8 mouse cellular contexts compared by ENCODE assay signal in genomic region chr7:141670999-141671398, GRCm38 (mm10). TPM values are rescaled to one million over a fixed set of nuclear protein-coding genes. Genes with fewer than 3 reads are reported as not detected.
DNase-seq lines count a peak whose midpoint lies in the region; ATAC-seq lines count a peak whose summit lies in the region.

No protein-coding gene starts in this region.

- H3K4me1 ChIP-seq in kidney, embryonic 16.5 days (ENCODE audit: insufficient read depth, low read length) = no peaks in the 10 kb centered on the region

- H3K9ac ChIP-seq in kidney, embryonic 16.5 days (replicated peaks; ENCODE audit: low read length) = no peak overlapping the region

- H3K9me3 ChIP-seq in kidney, embryonic 16.5 days (ENCODE audit: low read length) = no peaks in the 10 kb centered on the region

- H3K27me3 ChIP-seq in kidney, embryonic 16.5 days (ENCODE audit: insufficient read depth, low read length) = no peaks in the 10 kb centered on the region

- WGBS in kidney, embryonic 16.5 days = 74% methylated on average over 4 of the region's 4 CpGs

- no peak overlapping the region for H3K27ac ChIP-seq in kidney, embryonic 16.5 days (ENCODE audit: low read length)

- H3K36me3 ChIP-seq in kidney, embryonic 16.5 days (ENCODE audit: insufficient read depth, low read length) = no peaks in the 10 kb centered on the region

- ATAC-seq in kidney, embryonic 16.5 days (ENCODE audit: low FRiP score, low TSS enrichment) = 0 out of 2 replicates have a peak, but pooled peaks have one; percentile 57

- H3K4me3 ChIP-seq in kidney, embryonic 16.5 days (ENCODE audit: low read length) = no peak overlapping the region

- DNase-seq in ovary, postnatal 36 days (ENCODE audit: low spot score) = peak; percentile 22
- no peak for DNase-seq in ovary, adult 18-20 months (ENCODE audit: low spot score)
- peak; percentile 64 for DNase-seq in brain, adult 2 months (ENCODE audit: low read depth, low spot score)
- peak; percentile 25 for DNase-seq in retina, embryonic 14.5 days (ENCODE audit: low spot score)
- no peak for DNase-seq in frontal cortex, postnatal 10 days (ENCODE audit: low spot score in 2 of 2)
- no peak for DNase-seq in adrenal gland, postnatal 25 days
- DNase-seq in heart, adult 9 months (ENCODE audit: low spot score in 2 of 2) = no peak

- H3K4me2 ChIP-seq in kidney, embryonic 16.5 days (replicated peaks; ENCODE audit: low read depth, low read length) = no peak overlapping the region

RNA-seq across cellular contexts. Expression of gene Muc6, which starts 15.9 kb away (rescaled TPM):
- polyA plus RNA-seq in kidney, embryonic 16.5 days (2015; fragmentation: Nextera tagmentation; extraction: Ambion mirVana) = 0.24 and 0.26 TPM in 2 replicates
- not detected in 2 replicates for total RNA-seq in adrenal gland, postnatal 25 days (2021)

RNA-seq across cellular contexts. Expression of gene Muc2, which starts 19.1 kb away (rescaled TPM):
- 0.17 and 0.45 TPM in 2 replicates for polyA plus RNA-seq in kidney, embryonic 16.5 days (2015; fragmentation: Nextera tagmentation; extraction: Ambion mirVana)
- 0.24 TPM in 1 of 2 replicates, not detected in the other for total RNA-seq in adrenal gland, postnatal 25 days (2021)

Comparison
In these comparisons a context has a peak if more than half of its experiments do, and no peak if none do; other contexts are left out.
1. DNase-seq: peak in ovary, postnatal 36 days (single experiment), brain, adult 2 months (single experiment) and retina, embryonic 14.5 days (single experiment); none in ovary, adult 18-20 months (single experiment), frontal cortex, postnatal 10 days (0 of 2), adrenal gland, postnatal 25 days (single experiment) and heart, adult 9 months (0 of 2).